Mouse (Mus musculus) gastrocnemius, postnatal 10 days (tissue): ENCODE data around the gene Bivm. TPM values are rescaled to one million over a fixed set of nuclear protein-coding genes. Genes with fewer than 3 reads are reported as not detected.

Experiments used
- DNase-seq: peaks from one replicate; pipeline ENCODE4 v3.0.0; 2021; ENCODE audit warnings: mixed read lengths
- long read RNA-seq, 2 experiments: library from polyadenylated mRNA; stranded (forward); transcript quantifications; one replicate each; pipeline ENCODE4 v2.0.0; 2021
- total RNA-seq, 2 experiments: library from RNA; stranded (reverse); gene quantifications; 2 replicates each; pipeline ENCODE4 v1.2.3; 2021

The Bivm gene
- total RNA-seq = 1 to 10 TPM; 8.1 to 8.8 TPM
- long read RNA-seq, experiment 1, partial matches to known transcripts = 3 of 5 reads
- long read RNA-seq, experiment 1, other reads (novel, unspliced or antisense) = 1 of 5 reads
- long read RNA-seq, experiment 2, partial matches to known transcripts = 0 of 3 reads
- long read RNA-seq, experiment 2, other reads (novel, unspliced or antisense) = 2 of 3 reads

- peak; percentile 74 for DNase-seq
Observed at GRCm38 (mm10) chr1:44118239-44119054, at the start of gene Bivm, which contains the start of gene Kdelc1. Gene Bivm, plus strand, starts transcription at chr1:44118957. Gene Kdelc1, minus strand, starts transcription at chr1:44118808.

- DNase-seq = no peak
Observed at GRCm38 (mm10) chr1:44101448-44102225, 17.1 kb upstream of the Bivm start.

GRCm38 (mm10) chr1:44102259-44102717 lies 16.5 kb upstream of the Bivm start, which contains the start of gene Tex30:
Gene Tex30, minus strand, starts transcription at chr1:44102441.
- DNase-seq = peak; percentile 92

- no peak for DNase-seq
Observed at GRCm38 (mm10) chr1:44102939-44103338, 15.8 kb upstream of the Bivm start.

GRCm38 (mm10) chr1:44117571-44117970 lies 1.2 kb upstream of the Bivm start:
- DNase-seq = no peak

- DNase-seq = peak; percentile 76
Observed at GRCm38 (mm10) chr1:44119201-44120073, 680 bp downstream of the Bivm start.

- no peak for DNase-seq
Observed at GRCm38 (mm10) chr1:44120074-44120406, 1.3 kb downstream of the Bivm start.

- DNase-seq = no peak
Observed at GRCm38 (mm10) chr1:44122256-44122655, 3.5 kb downstream of the Bivm start.

GRCm38 (mm10) chr1:44125590-44125989 lies 6.8 kb downstream of the Bivm start:
- no peak for DNase-seq

- DNase-seq = no peak
Observed at GRCm38 (mm10) chr1:44129929-44130581, 11.3 kb downstream of the Bivm start.

GRCm38 (mm10) chr1:44140232-44140631 lies 21.5 kb downstream of the Bivm start:
- no peak for DNase-seq

GRCm38 (mm10) chr1:44142747-44143146 lies 24.0 kb downstream of the Bivm start:
- no peak for DNase-seq

GRCm38 (mm10) chr1:44147563-44148381 lies 29.0 kb downstream of the Bivm start, which contains the start of gene Ercc5:
Gene Ercc5, plus strand, starts transcription at chr1:44147744.
- DNase-seq = peak; percentile 65

- DNase-seq = no peak
Observed at GRCm38 (mm10) chr1:44148706-44149105, 29.9 kb downstream of the Bivm start.

GRCm38 (mm10) chr1:44155287-44155686 lies 36.5 kb downstream of the Bivm start:
- DNase-seq = no peak

- no peak for DNase-seq
Observed at GRCm38 (mm10) chr1:44158317-44158716, 39.6 kb downstream of the Bivm start.

- no peak for DNase-seq
Observed at GRCm38 (mm10) chr1:44161818-44162217, 43.1 kb downstream of the Bivm start.

- DNase-seq = no peak
Observed at GRCm38 (mm10) chr1:44162389-44162788, 43.6 kb downstream of the Bivm start.

- no peak for DNase-seq
Observed at GRCm38 (mm10) chr1:44167859-44168383, 49.2 kb downstream of the Bivm start.

GRCm38 (mm10) chr1:44172656-44173055 lies 53.9 kb downstream of the Bivm start:
- DNase-seq = no peak
